Mouse (Mus musculus) intestine, postnatal 0 days (tissue): ENCODE data around the gene Gm49318. TPM values are rescaled to one million over a fixed set of nuclear protein-coding genes. Genes with fewer than 3 reads are reported as not detected.

ENCODE experiments used
- ATAC-seq: fragments of 200-750 bp; cut with Nextera tagmentation; 2 replicates; pipeline ENCODE4 v1.8.0; 2017; ENCODE audit warnings: mild to moderate bottlenecking, moderate TSS enrichment, moderate library complexity
- H3K27ac ChIP-seq: fragments of 300-500 bp; sonication (generic); 2 replicates; pipeline ENCODE4 v1.5.1; 2014; ENCODE audit warnings: mild to moderate bottlenecking, low read depth, low read length, moderate library complexity
- H3K27me3 ChIP-seq: fragments of 300-500 bp; sonication (generic); replicated peaks from 2 replicates; pipeline ENCODE4 v1.6.1; 2014; ENCODE audit warnings: low read length, mixed read lengths; ENCODE audit not compliant: control insufficient read depth, insufficient read depth
- H3K36me3 ChIP-seq: fragments of 300-500 bp; sonication (generic); 2 replicates; pipeline ENCODE4 v1.6.1; 2014; ENCODE audit warnings: mild to moderate bottlenecking, moderate library complexity; ENCODE audit not compliant: control insufficient read depth, insufficient read depth
- H3K4me1 ChIP-seq: fragments of 300-500 bp; sonication (generic); replicated peaks from 2 replicates; pipeline ENCODE4 v1.6.1; 2014; ENCODE audit warnings: antibody characterized with exemption, low read length, mixed read lengths; ENCODE audit not compliant: control insufficient read depth, insufficient read depth
- H3K4me2 ChIP-seq: fragments of 300-500 bp; sonication (generic); replicated peaks from 2 replicates; pipeline ENCODE4 v1.6.1; 2014; ENCODE audit warnings: low read depth, mild to moderate bottlenecking, moderate library complexity
- H3K4me3 ChIP-seq: fragments of 300-500 bp; sonication (generic); 2 replicates; pipeline ENCODE4 v1.5.1; 2014; ENCODE audit warnings: low read depth, low read length
- H3K9ac ChIP-seq: fragments of 300-500 bp; sonication (generic); 2 replicates; pipeline ENCODE4 v1.6.1; 2014; ENCODE audit warnings: mild to moderate bottlenecking, low read depth, low read length
- H3K9me3 ChIP-seq: fragments of 300-500 bp; sonication (generic); 2 replicates; pipeline ENCODE4 v1.6.1; 2016; ENCODE audit warnings: mixed run types; ENCODE audit not compliant: control insufficient read depth
- CTCF ChIP-seq: sonication (generic); IDR thresholded peaks from 2 replicates; pipeline ENCODE4 v1.5.1; 2016; ENCODE audit warnings: low read depth, mild to moderate bottlenecking, control low read depth, antibody characterized with exemption, moderate library complexity
- WGBS: fragments of 180-500 bp; shearing (Covaris S2); extraction: QIAGEN DNeasy Blood & Tissue Kit; methylation state at CpG from one replicate; pipeline ENCODE4 v1.1.7; 2014; 5-methylcytosine and 5-hydroxymethylcytosine counted together
- polyA plus RNA-seq: library from polyadenylated mRNA; unstranded; fragments of >200 nt; fragmentation: Nextera tagmentation; extraction: Ambion mirVana; gene quantifications from 2 replicates; pipeline ENCODE4 v1.2.1, GENCODE M21; 2015

Gm49318 gene
- polyA plus RNA-seq, 1 experiment from 2014 or later, result not detected

GRCm38 (mm10) chr9:22002194-22003162, 68.6 kb downstream of the Gm49318 start, which contains the start of the genes Ccdc151 and Prkcsh:
TSS of gene Ccdc151 (minus strand) at chr9:22002634.
TSS of gene Prkcsh (plus strand) at chr9:22002806.
- Histone ChIP-seq H3K9ac (peak within 1 kb of the TSS; percentile 59), H3K9me3 (no peaks in the 10 kb centered on the region), H3K36me3 (peaks cover 29% of the 10 kb centered on the region), H3K4me1 (peaks cover 4% of the 10 kb centered on the region), H3K4me3 (peak within 1 kb of the TSS; percentile 70), H3K4me2 (peak within 1 kb of the TSS; percentile 80), H3K27me3 (no peaks in the 10 kb centered on the region), H3K27ac (peak within 1 kb of the TSS; percentile 82)
- TF ChIP-seq CTCF, result no peak
- WGBS, result 7% methylated on average over 57 of the region's 57 CpGs
- peak; percentile 99 for ATAC-seq

- ATAC-seq, result no peak
- H3K4me3 ChIP-seq, result no peak overlapping the region
- H3K4me2 ChIP-seq, result no peak overlapping the region
- H3K27me3 ChIP-seq, result no peaks in the 10 kb centered on the region
- H3K4me1 ChIP-seq, result peaks cover 4% of the 10 kb centered on the region
- no peaks in the 10 kb centered on the region for H3K9me3 ChIP-seq
- H3K9ac ChIP-seq, result no peak overlapping the region
- 86% methylated on average over 4 of the region's 4 CpGs for WGBS
- 0 out of 2 replicates have a peak, but pooled peaks have one; percentile 7 for TF ChIP-seq CTCF
- H3K27ac ChIP-seq, result no peak overlapping the region
- H3K36me3 ChIP-seq, result peaks cover 26% of the 10 kb centered on the region
Measured at GRCm38 (mm10) chr9:22001633-22002032, 69.4 kb downstream of the Gm49318 start.

GRCm38 (mm10) chr9:22000296-22000695, 70.8 kb downstream of the Gm49318 start:
- Histone ChIP-seq H3K9ac (no peak overlapping the region), H3K4me3 (no peak overlapping the region), H3K27ac (no peak overlapping the region), H3K4me2 (no peak overlapping the region), H3K9me3 (no peaks in the 10 kb centered on the region), H3K36me3 (peaks cover 13% of the 10 kb centered on the region), H3K4me1 (peaks cover 4% of the 10 kb centered on the region), H3K27me3 (no peaks in the 10 kb centered on the region)
- TF ChIP-seq CTCF, result no peak
- ATAC-seq, result no peak
- WGBS, result 94% methylated on average over 6 of the region's 6 CpGs

- H3K27me3 ChIP-seq, result peaks cover 5% of the 10 kb centered on the region
- H3K4me1 ChIP-seq, result no peaks in the 10 kb centered on the region
- 84% methylated on average over 3 of the region's 3 CpGs for WGBS
- no peak for TF ChIP-seq CTCF
- no peaks in the 10 kb centered on the region for H3K9me3 ChIP-seq
- no peak overlapping the region for H3K9ac ChIP-seq
- H3K4me3 ChIP-seq, result no peak overlapping the region
- no peak overlapping the region for H3K4me2 ChIP-seq
- ATAC-seq, result no peak
- H3K36me3 ChIP-seq, result no peaks in the 10 kb centered on the region
- H3K27ac ChIP-seq, result no peak overlapping the region
Measured at GRCm38 (mm10) chr9:21996178-21996867, 74.7 kb downstream of the Gm49318 start.

GRCm38 (mm10) chr9:21992227-21992626, 78.8 kb downstream of the Gm49318 start:
- no peak for TF ChIP-seq CTCF
- Histone ChIP-seq H3K4me2 (no peak overlapping the region), H3K27ac (no peak overlapping the region), H3K36me3 (no peaks in the 10 kb centered on the region), H3K4me3 (no peak overlapping the region), H3K9me3 (no peaks in the 10 kb centered on the region), H3K27me3 (peaks cover 44% of the 10 kb centered on the region), H3K9ac (no peak overlapping the region), H3K4me1 (no peaks in the 10 kb centered on the region; the same call in 1 of the 2 replicates)
- WGBS, result 59% methylated on average over 4 of the region's 4 CpGs
- ATAC-seq, result no peak
